Mouse (Mus musculus): Measurements from ENCODE around the gene Olfr810.

Gene Olfr810

GRCm38 (mm10) chr10:129794817-129795216 is at the start of gene Olfr810:
Gene Olfr810 (minus strand): TSS chr10:129794917.
- no peak for DNase-seq (ENCODE audit: extremely low read depth, low read depth, low spot score)

GRCm38 (mm10) chr10:129804296-129804695 is 9.6 kb upstream of the Olfr810 start, which contains the start of gene Olfr811:
Gene Olfr811 (minus strand): TSS chr10:129804396.
- DNase-seq (ENCODE audit: extremely low read depth, low read depth, low spot score): no peak

DNA sequence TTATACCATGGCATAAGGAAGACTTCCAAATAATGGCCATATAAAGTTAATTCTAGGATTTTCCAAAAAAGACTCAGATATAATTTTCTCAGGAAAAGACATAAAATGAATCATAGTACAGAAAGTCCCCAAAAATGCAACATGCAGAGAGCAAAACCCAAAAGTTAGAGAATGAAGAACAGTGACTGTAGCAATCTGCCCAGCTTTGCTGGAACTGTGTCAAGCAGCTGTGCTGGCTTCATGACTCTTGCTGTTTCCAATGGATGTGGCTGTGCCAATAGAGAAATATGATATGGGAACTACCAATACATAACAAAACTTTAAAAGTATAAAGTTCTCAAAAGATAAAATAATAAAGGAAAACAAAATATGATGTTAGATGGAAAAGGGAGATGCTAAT is 16.6 kb downstream of the Olfr810 start:
- no peak for DNase-seq (ENCODE audit: extremely low read depth, low read depth, low spot score)

GRCm38 (mm10) chr10:129774338-129774737 is 20.4 kb downstream of the Olfr810 start, which contains the start of gene Olfr809:
Gene Olfr809 (plus strand): TSS chr10:129774638.
- no peak for DNase-seq (ENCODE audit: extremely low read depth, low read depth, low spot score)

GRCm38 (mm10) chr10:129765182-129765581 is 29.5 kb downstream of the Olfr810 start, which contains the start of gene Olfr808:
Gene Olfr808 (plus strand): TSS chr10:129765482.
- no peak for DNase-seq (ENCODE audit: extremely low read depth, low read depth, low spot score)

DNA sequence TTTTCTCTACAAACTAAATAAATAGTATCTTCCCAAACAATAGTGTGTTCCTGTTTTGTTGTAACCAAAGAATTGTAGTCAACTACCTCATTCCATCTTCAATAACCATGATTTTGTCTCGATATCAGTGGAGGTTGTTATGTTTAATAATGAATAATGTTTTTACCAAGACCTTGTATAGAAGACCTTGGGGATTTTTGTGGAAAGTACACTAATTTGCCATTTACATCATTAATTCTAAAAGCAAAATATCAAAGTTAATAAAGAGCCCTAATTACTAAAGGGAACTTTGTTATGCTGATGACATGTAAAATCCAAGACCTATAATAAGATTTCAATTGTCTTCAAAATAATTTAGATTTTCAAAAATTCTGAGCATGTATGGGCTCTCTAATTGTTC is 37.0 kb downstream of the Olfr810 start, which contains the start of gene Olfr807:
Gene Olfr807, minus strand, starts transcription at position 101 of the 400 bp plus-strand sequence.
- DNase-seq (ENCODE audit: extremely low read depth, low read depth, low spot score): no peak

GRCm38 (mm10) chr10:129741821-129742220 is 52.9 kb downstream of the Olfr810 start, which contains the start of gene Olfr806:
Gene Olfr806 (minus strand): TSS chr10:129741921.
- DNase-seq (ENCODE audit: extremely low read depth, low read depth, low spot score): no peak
